Mouse (Mus musculus) layer of hippocampus, adult 11-12 months (tissue): ENCODE measurements at regions not wholly inside any gene's neighbourhood (a gene's known extent, or its start where the extent isn't known, plus 50 kb on each side); places are given as distances from the start of the nearest gene placed in this dataset.

Experiments used
- DNase-seq: peaks from one replicate; pipeline ENCODE4 v3.0.0; 2022; ENCODE audit warnings: low spot score

DNA sequence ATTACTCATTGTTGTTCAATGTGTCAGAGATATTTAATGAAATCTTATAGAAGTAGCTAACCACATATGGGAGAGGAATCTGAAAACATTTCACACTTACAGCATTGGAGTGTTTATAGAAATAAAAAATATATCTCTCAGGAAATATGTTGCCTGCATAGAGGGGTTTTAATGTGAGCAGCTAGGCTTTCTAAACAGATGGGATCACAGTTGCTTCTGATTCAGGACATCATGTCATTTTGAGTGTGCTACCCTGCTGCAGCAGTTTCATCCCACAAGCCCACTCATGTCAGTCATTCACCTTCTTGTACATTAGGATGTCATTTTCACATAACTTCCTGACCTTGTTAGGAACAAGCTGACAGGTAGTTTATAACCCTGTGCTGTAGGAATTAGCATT, 1973.4 kb downstream of the Olfm4 start:
- peak; percentile 38 for DNase-seq

DNA sequence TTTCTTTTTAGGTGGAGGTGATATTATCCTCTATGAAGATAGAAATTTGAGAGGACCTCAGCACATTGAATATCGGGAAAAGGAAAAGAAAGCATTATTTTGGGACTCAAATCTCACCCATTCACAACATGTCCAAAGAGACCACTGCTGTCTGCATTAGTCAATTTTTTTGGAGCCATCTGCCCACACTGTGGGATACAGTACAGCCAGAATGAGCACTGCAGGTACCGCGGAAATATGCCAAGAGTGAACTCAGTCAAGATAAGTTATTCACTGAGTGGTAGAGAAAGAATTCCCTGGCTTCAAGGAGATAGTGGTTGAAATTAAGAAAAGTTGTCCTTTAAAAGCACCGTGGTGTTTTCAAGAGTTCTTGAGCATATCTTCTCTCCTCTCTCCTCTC, 2003.9 kb downstream of the Olfm4 start:
- DNase-seq: no peak

DNA sequence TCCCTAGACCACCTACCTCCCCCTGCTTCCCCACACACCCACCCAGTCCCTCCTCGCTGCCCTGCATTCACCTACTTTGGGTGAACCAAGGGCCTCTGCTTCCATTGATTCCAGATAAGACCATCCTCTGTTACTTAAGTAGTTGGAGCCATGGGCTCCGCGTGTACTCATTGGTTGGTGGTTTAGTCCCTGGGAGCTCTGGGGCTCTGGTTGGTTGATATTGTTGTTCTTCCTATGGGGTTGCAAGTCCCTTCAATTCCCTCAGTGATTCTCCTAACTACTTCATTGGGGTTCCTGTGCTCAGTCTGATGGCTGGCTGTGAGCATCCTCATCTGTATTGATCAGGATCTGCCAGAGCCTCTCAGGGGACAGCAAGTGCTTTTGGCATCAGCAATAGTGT, 2004.5 kb downstream of the Olfm4 start:
- no peak for DNase-seq

DNA sequence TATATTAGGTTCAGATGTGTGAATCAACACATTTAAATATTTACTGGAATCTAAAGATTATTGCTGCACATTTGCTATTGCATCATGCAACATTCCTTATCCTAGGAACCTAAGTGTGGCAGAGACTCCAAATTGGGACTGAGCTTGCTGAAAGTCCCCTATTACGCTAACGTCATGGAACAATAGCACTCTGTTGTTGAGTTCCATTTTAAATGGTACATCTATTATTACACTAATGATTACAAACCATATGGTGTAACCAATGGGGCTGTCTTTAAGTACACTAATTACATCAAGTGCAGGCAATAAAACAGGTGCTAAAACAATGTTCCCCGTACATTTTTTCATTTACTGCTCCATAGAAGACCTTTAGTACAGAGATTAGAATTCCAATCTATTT, 2018.9 kb downstream of the Olfm4 start:
- DNase-seq: no peak

DNA sequence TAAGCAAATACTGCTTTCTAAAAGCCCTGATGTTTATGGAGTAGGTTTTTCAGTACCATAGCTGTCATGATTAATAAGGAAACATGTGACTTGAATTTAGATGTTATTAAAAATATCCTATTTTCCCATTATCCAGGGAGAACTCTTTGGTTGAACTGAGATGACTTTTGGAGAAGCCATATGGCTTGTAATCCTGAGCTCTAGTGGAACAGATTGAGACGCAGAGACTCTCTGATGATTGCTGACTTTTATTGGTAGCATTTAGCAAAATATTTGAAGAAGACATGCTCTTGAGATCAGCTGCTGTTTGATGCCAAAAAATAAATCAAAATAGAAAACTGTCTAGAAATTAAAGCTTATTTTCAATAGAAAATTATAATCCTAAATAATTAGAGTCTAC, 2030.8 kb downstream of the Olfm4 start:
- peak; percentile 16 for DNase-seq
